Mouse (Mus musculus) ES-E14 (cell line): ENCODE results near the gene Traf3ip1.

Source experiments
- CHD2 ChIP-seq: IDR thresholded peaks from 2 replicates; pipeline ENCODE4 v1.6.1; 2014; ENCODE audit warnings: mild to moderate bottlenecking, low read depth, low read length, inconsistent platforms
- HCFC1 ChIP-seq: IDR thresholded peaks from 2 replicates; pipeline ENCODE4 v1.6.1; 2012; ENCODE audit warnings: low read length, inconsistent platforms, borderline replicate concordance; ENCODE audit not compliant: insufficient read depth
- MAFK ChIP-seq: IDR thresholded peaks from 2 replicates; pipeline ENCODE4 v1.6.1; 2014; ENCODE audit warnings: mild to moderate bottlenecking, low read depth, low read length, inconsistent platforms; ENCODE audit not compliant: insufficient read depth
- ZC3H11A ChIP-seq: IDR thresholded peaks from 2 replicates; pipeline ENCODE4 v1.6.1; 2012; ENCODE audit warnings: low read depth, mild to moderate bottlenecking, inconsistent platforms, low read length, borderline replicate concordance
- ZNF384 ChIP-seq: IDR thresholded peaks from 2 replicates; pipeline ENCODE4 v1.6.1; 2012; ENCODE audit warnings: low read depth, low read length, inconsistent platforms

DNA sequence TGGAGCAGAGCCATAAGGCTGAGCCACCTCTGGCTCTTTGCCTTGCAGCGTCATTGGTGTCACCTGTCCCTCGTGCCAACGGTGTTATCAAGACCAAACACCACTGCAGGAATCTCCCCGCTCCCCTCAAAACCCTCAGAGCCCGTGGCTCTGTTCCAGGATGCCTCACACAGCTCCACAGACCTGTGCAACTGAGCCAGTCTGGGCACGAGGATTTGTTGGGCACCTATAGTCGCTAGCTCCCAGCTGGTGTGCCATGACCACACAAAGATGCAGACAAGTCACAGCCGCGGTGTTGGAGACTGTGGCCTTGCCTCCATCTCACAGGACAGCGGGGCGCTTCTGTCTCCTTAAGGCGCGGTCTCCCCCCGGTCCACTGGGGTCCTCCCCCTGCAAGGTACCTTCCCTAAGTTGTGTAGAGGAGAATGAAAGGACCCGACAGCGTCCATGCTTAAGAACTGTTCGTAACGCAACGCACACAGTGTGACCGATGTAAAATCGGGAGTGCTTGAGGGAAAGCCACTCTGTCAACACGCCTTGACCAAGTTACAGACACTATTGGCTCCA lies 45.3 kb downstream of the Traf3ip1 start:
- TF ChIP-seq HCFC1 (no peak), MAFK (no peak), ZNF384 (no peak), ZC3H11A (no peak), CHD2 (no peak)
